Mouse (Mus musculus) spleen, adult 2 months (tissue): ENCODE data around the gene Fam149a. TPM values are rescaled to one million over a fixed set of nuclear protein-coding genes. Genes with fewer than 3 reads are reported as not detected.

Source experiments
- DNase-seq, 2 experiments: peaks; one replicate each; pipeline versions ENCODE4 v3.0.0 to v3.0.0-alpha.2; 2012 to 2021; ENCODE audit warnings: low spot score in 2 of 2, low read depth in 1 of 2
- H3K27ac ChIP-seq: fragments of 200-500 bp; 2 replicates; pipeline ENCODE4 v1.5.1; 2012; ENCODE audit warnings: low read length, inconsistent platforms; ENCODE audit not compliant: insufficient read depth
- H3K27me3 ChIP-seq: fragments of 200-500 bp; 2 replicates; pipeline ENCODE4 v1.6.1; 2012; ENCODE audit warnings: mild to moderate bottlenecking, moderate library complexity, low read length, inconsistent platforms; ENCODE audit not compliant: control insufficient read depth, insufficient read depth
- H3K36me3 ChIP-seq: fragments of 200-500 bp; 2 replicates; pipeline ENCODE4 v1.6.1; 2012; ENCODE audit warnings: mild to moderate bottlenecking, low read length, inconsistent platforms; ENCODE audit not compliant: control insufficient read depth, insufficient read depth
- H3K4me1 ChIP-seq: fragments of 200-500 bp; 2 replicates; pipeline ENCODE4 v1.6.1; 2011; ENCODE audit warnings: inconsistent platforms; ENCODE audit not compliant: control insufficient read depth, insufficient read depth, insufficient read length
- H3K4me3 ChIP-seq: fragments of 200-500 bp; 2 replicates; pipeline ENCODE4 v1.5.1; 2011; ENCODE audit warnings: mild to moderate bottlenecking, inconsistent platforms; ENCODE audit not compliant: insufficient read depth, insufficient read length; ENCODE audit errors: extremely low read depth
- CTCF ChIP-seq: fragments of 200-500 bp; IDR thresholded peaks from 2 replicates; pipeline ENCODE4 v1.5.1; 2011; ENCODE audit warnings: mild to moderate bottlenecking, inconsistent platforms; ENCODE audit not compliant: insufficient read depth, insufficient read length, insufficient replicate concordance; ENCODE audit errors: extremely low read depth
- POLR2A ChIP-seq: fragments of 200-500 bp; IDR thresholded peaks from 2 replicates; pipeline ENCODE4 v1.6.1; 2011; ENCODE audit warnings: low read depth, low read length, inconsistent platforms
- WGBS: fragments of 180-500 bp; shearing (Covaris S2); methylation state at CpG from one replicate; pipeline ENCODE4 v1.1.7; 2018; 5-methylcytosine and 5-hydroxymethylcytosine counted together
- polyA plus RNA-seq: library from polyadenylated mRNA; depleted of rRNA; stranded (reverse); fragments of >200 nt; gene quantifications from 2 replicates; pipeline ENCODE4 v1.2.3, GENCODE M21; 2012

Fam149a gene
- polyA plus RNA-seq, 1 experiment = 2.3 TPM

GRCm38 (mm10) chr8:45310967-45311366 lies 71.1 kb downstream of the Fam149a start:
- H3K4me3 ChIP-seq = no peak overlapping the region
- no peak for TF ChIP-seq CTCF
- no peak for TF ChIP-seq POLR2A
- H3K27ac ChIP-seq = no peak overlapping the region
- WGBS = 81% methylated on average over 4 of the region's 4 CpGs
- H3K36me3 ChIP-seq = peaks cover 9% of the 10 kb centered on the region
- no peaks in the 10 kb centered on the region for H3K27me3 ChIP-seq
- DNase-seq = no peak
- H3K4me1 ChIP-seq = no peaks in the 10 kb centered on the region

- TF ChIP-seq CTCF = no peak
- TF ChIP-seq POLR2A = no peak
- DNase-seq = no peak
- Histone ChIP-seq H3K27ac (no peak within 1 kb of the TSS), H3K4me3 (no peak within 1 kb of the TSS), H3K27me3 (no peaks in the 10 kb centered on the region), H3K36me3 (peaks cover 10% of the 10 kb centered on the region), H3K4me1 (no peaks in the 10 kb centered on the region)
- WGBS = 94% methylated on average over 13 of the region's 13 CpGs
Observed at GRCm38 (mm10) chr8:45308366-45308765, 73.7 kb downstream of the Fam149a start, which contains the start of gene Gm45753. Gm45753 (minus strand) TSS chr8:45308466.

- H3K36me3 ChIP-seq = peaks cover 10% of the 10 kb centered on the region
- no peak for TF ChIP-seq POLR2A
- TF ChIP-seq CTCF = no peak
Observed at GRCm38 (mm10) chr8:45305479-45305878, 76.6 kb downstream of the Fam149a start.

GRCm38 (mm10) chr8:45304354-45304753 lies 77.7 kb downstream of the Fam149a start:
- Histone ChIP-seq H3K4me3 (no peak overlapping the region), H3K4me1 (no peaks in the 10 kb centered on the region), H3K27ac (no peak overlapping the region), H3K36me3 (peaks cover 10% of the 10 kb centered on the region), H3K27me3 (no peaks in the 10 kb centered on the region)
- no peak for DNase-seq
- WGBS = 91% methylated on average over 3 of the region's 3 CpGs
- no peak for TF ChIP-seq POLR2A
- no peak for TF ChIP-seq CTCF

More at GRCm38 (mm10) chr8:45305479-45305878, 76.6 kb downstream of the Fam149a start:
- H3K27me3 ChIP-seq = no peaks in the 10 kb centered on the region
- WGBS = 93% methylated on average over 1 of the region's 1 CpGs
- no peaks in the 10 kb centered on the region for H3K4me1 ChIP-seq
- DNase-seq = no peak
- no peak overlapping the region for H3K4me3 ChIP-seq
- no peak overlapping the region for H3K27ac ChIP-seq

- DNase-seq = no peak
- no peaks in the 10 kb centered on the region for H3K27me3 ChIP-seq
- WGBS = 94% methylated on average over 8 of the region's 8 CpGs
- no peak overlapping the region for H3K27ac ChIP-seq
- no peak overlapping the region for H3K4me3 ChIP-seq
- H3K4me1 ChIP-seq = no peaks in the 10 kb centered on the region
- peaks cover 4% of the 10 kb centered on the region; the same call in 1 of the 2 replicates for H3K36me3 ChIP-seq
- no peak for TF ChIP-seq CTCF
- TF ChIP-seq POLR2A = no peak
Observed at GRCm38 (mm10) chr8:45302390-45302789, 79.7 kb downstream of the Fam149a start.

GRCm38 (mm10) chr8:45295276-45295675 lies 86.8 kb downstream of the Fam149a start:
- H3K36me3 ChIP-seq = no peaks in the 10 kb centered on the region
- no peaks in the 10 kb centered on the region for H3K27me3 ChIP-seq
- no peak for DNase-seq
- WGBS = 90% methylated on average over 6 of the region's 6 CpGs
- TF ChIP-seq POLR2A (no peak), CTCF (no peak)
- no peaks in the 10 kb centered on the region for H3K4me1 ChIP-seq
- H3K4me3 ChIP-seq = no peak overlapping the region
- H3K27ac ChIP-seq = no peak overlapping the region

GRCm38 (mm10) chr8:45294687-45295086 lies 87.4 kb downstream of the Fam149a start, which contains the start of gene Klkb1:
Klkb1 (minus strand) TSS chr8:45294859.
- H3K27ac ChIP-seq = no peak within 1 kb of the TSS

More at GRCm38 (mm10) chr8:45294687-45295086, 87.4 kb downstream of the Fam149a start, which contains the start of gene Klkb1:
- no peak for TF ChIP-seq CTCF
- no peak for TF ChIP-seq POLR2A
- Histone ChIP-seq H3K4me1 (no peaks in the 10 kb centered on the region), H3K36me3 (no peaks in the 10 kb centered on the region), H3K4me3 (no peak within 1 kb of the TSS), H3K27me3 (no peaks in the 10 kb centered on the region)
- WGBS = 90% methylated on average over 7 of the region's 7 CpGs
- no peak for DNase-seq
